Mouse (Mus musculus): ENCODE measurements around the gene Anxa6.

DNA sequence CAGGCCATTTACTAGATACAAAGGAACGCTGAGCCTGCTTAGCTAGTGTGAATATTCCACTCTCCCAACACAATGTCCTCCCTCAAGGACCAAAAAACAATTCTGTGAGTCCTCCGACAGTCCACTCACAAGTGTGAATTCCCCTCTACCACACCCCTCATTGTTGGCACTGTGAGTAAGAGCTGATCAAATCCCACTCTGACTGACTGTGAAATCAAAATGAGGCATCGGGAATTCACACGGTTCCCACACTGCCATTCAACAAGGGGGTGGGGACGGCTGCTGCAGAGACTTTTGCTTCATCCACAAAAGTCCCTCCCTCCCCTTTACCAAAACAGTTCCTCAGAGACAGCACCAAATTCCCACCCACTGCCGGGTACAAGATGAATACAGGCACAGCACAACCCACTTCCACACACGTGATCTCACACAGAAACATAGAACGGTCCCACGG is 79.2 kb downstream of the Anxa6 start:
- TF ChIP-seq POLR2A (IDR thresholded peaks at IDR 0.05; ENCODE audit: borderline replicate concordance, control insufficient read depth, low read depth, low read length) (no peak), CTCF (IDR thresholded peaks at IDR 0.05; ENCODE audit: control insufficient read depth, insufficient read depth, low read length) (no peak)
